Mouse (Mus musculus): ENCODE data around the gene Padi4. TPM values are rescaled to one million over a fixed set of nuclear protein-coding genes. Genes with fewer than 3 reads are reported as not detected.

Padi4 gene
- polyA plus RNA-seq, 1 experiment from 2014 or later, result 1.9 TPM

Small RNA genes lying within 50 kb of the gene (microRNA-seq; reads per million reads assigned to microRNA genes)
- not detected for gene Gm25951

Other genes with a start within 250 kb of the Padi4 start
- gene Arhgef10l, start 108.2 kb downstream of the Padi4 start, polyA plus RNA-seq (2014; fragmentation: Nextera tagmentation; extraction: Ambion mirVana), result 14.2 and 15.9 TPM in 2 replicates
- gene Rcc2, start 73.7 kb downstream of the Padi4 start, polyA plus RNA-seq (2014; fragmentation: Nextera tagmentation; extraction: Ambion mirVana), result 15.1 and 16.1 TPM in 2 replicates
- not detected in 2 replicates for gene Padi6, start 31.6 kb downstream of the Padi4 start, polyA plus RNA-seq (2014; fragmentation: Nextera tagmentation; extraction: Ambion mirVana)
- not detected in 2 replicates for gene Padi3, start 36.4 kb upstream of the Padi4 start, polyA plus RNA-seq (2014; fragmentation: Nextera tagmentation; extraction: Ambion mirVana)
- 0.09 TPM in 1 of 2 replicates, not detected in the other for gene Padi1, start 71.5 kb upstream of the Padi4 start, polyA plus RNA-seq (2014; fragmentation: Nextera tagmentation; extraction: Ambion mirVana)
- gene Padi2, start 132.1 kb upstream of the Padi4 start, polyA plus RNA-seq (2014; fragmentation: Nextera tagmentation; extraction: Ambion mirVana), result 0.89 and 1.2 TPM in 2 replicates
- gene Sdhb, start 187.0 kb upstream of the Padi4 start, polyA plus RNA-seq (2014; fragmentation: Nextera tagmentation; extraction: Ambion mirVana), result 1,003 and 1,015 TPM in 2 replicates
- gene Atp13a2, start 212.6 kb upstream of the Padi4 start, polyA plus RNA-seq (2014; fragmentation: Nextera tagmentation; extraction: Ambion mirVana), result 24.7 and 27.2 TPM in 2 replicates
- 243 and 295 TPM in 2 replicates for gene Mfap2, start 236.2 kb upstream of the Padi4 start, polyA plus RNA-seq (2014; fragmentation: Nextera tagmentation; extraction: Ambion mirVana)

Measured in heart, embryonic 14.5 days (tissue).